Mouse (Mus musculus) lung, postnatal 4 days (tissue): ENCODE measurements around the gene Pip4k2a.
"Not testable (repeated sequence)": the region's sequence is repeated elsewhere in the genome, so short reads cannot be mapped to it uniquely, and the experiment has no call there.

Experiments used
- DNase-seq, 2 experiments: peaks; one replicate each; pipeline ENCODE4 v3.0.0; 2021

Gene Pip4k2a

GRCm38 (mm10) chr2:18998054-18998478 is at the start of gene Pip4k2a, which contains the start of gene 4930426L09Rik:
Gene Pip4k2a (minus strand): TSS chr2:18998126.
Gene 4930426L09Rik (plus strand): TSS chr2:18998343.
- peak; percentile 95 to 96 for DNase-seq

- DNase-seq, result no peak
These were observed 40.1 kb upstream of the Pip4k2a start for GRCm38 (mm10) chr2:19037907-19038570.

- DNase-seq, result peak in 1 of 2 experiments; percentile 32
These were observed 39.5 kb upstream of the Pip4k2a start for GRCm38 (mm10) chr2:19037430-19037829.

GRCm38 (mm10) chr2:19024807-19025206 is 26.9 kb upstream of the Pip4k2a start:
- DNase-seq, result no peak

GRCm38 (mm10) chr2:19018034-19018433 is 20.1 kb upstream of the Pip4k2a start:
- DNase-seq, result no peak

GRCm38 (mm10) chr2:19016839-19017238 is 18.9 kb upstream of the Pip4k2a start:
- DNase-seq, result no peak

GRCm38 (mm10) chr2:19016348-19016747 is 18.4 kb upstream of the Pip4k2a start:
- DNase-seq, result no peak

- DNase-seq, result no peak
These were observed 13.5 kb upstream of the Pip4k2a start for GRCm38 (mm10) chr2:19011443-19011842.

- not testable (repeated sequence) for DNase-seq
These were observed 12.6 kb upstream of the Pip4k2a start for GRCm38 (mm10) chr2:19010541-19010940.

- no peak for DNase-seq
These were observed 9.7 kb upstream of the Pip4k2a start for GRCm38 (mm10) chr2:19007580-19007979.

GRCm38 (mm10) chr2:19006124-19006523 is 8.2 kb upstream of the Pip4k2a start:
- DNase-seq, result no peak

GRCm38 (mm10) chr2:19004801-19005200 is 6.9 kb upstream of the Pip4k2a start:
- peak; percentile 58 to 70 for DNase-seq

- DNase-seq, result no peak
These were observed 1.5 kb upstream of the Pip4k2a start for GRCm38 (mm10) chr2:18999395-18999794.

- DNase-seq, result peak; percentile 59 to 65
These were observed 447 bp downstream of the Pip4k2a start for GRCm38 (mm10) chr2:18997387-18997971.

GRCm38 (mm10) chr2:18996451-18997211 is 1.3 kb downstream of the Pip4k2a start:
- DNase-seq, result peak; percentile 31

- DNase-seq, result no peak
These were observed 5.1 kb downstream of the Pip4k2a start for GRCm38 (mm10) chr2:18992512-18993510.

GRCm38 (mm10) chr2:18988885-18989284 is 9.0 kb downstream of the Pip4k2a start:
- DNase-seq, result no peak

- no peak for DNase-seq
These were observed 12.4 kb downstream of the Pip4k2a start for GRCm38 (mm10) chr2:18985506-18985905.

GRCm38 (mm10) chr2:18984095-18984847 is 13.7 kb downstream of the Pip4k2a start:
- peak; percentile 69 to 80 for DNase-seq

GRCm38 (mm10) chr2:18983546-18983945 is 14.4 kb downstream of the Pip4k2a start:
- DNase-seq, result no peak

- DNase-seq, result no peak
These were observed 15.3 kb downstream of the Pip4k2a start for GRCm38 (mm10) chr2:18982581-18982980.

- DNase-seq, result no peak
These were observed 18.3 kb downstream of the Pip4k2a start for GRCm38 (mm10) chr2:18979675-18980074.
